Mouse (Mus musculus): ENCODE results near the gene Nrxn1. TPM values are rescaled to one million over a fixed set of nuclear protein-coding genes. Genes with fewer than 3 reads are reported as not detected.

Nrxn1 gene
- polyA plus RNA-seq, 1 experiment from 2014 or later, result 25.7 TPM

DNA sequence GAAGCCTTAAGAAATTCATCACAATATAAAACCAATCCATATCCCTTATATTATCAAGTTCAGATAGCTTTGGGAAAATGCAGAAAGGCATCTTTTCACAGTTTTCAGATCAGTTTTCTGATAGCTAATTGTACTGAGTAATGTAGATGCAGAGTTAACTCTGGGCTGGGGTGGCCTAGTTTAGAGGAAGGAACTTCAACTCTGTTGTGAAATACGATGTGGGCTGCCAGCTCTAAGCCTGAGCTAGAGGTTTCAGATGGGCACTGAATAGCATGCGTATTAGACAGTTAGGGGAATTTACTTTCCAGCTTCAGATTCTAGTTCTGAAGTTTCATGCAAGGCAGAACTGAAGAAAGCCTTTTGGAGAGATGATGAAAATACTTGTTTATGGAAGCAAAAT is 976.6 kb downstream of the Nrxn1 start:
- Histone ChIP-seq H3K4me2 (ENCODE audit: low read depth) (no peak overlapping the region), H3K27me3 (ENCODE audit: control insufficient read depth, insufficient read depth, low read length) (no peaks in the 10 kb centered on the region), H3K4me1 (ENCODE audit: control insufficient read depth, insufficient read depth, low read length) (no peaks in the 10 kb centered on the region), H3K27ac (ENCODE audit: low read depth, low read length) (no peak overlapping the region), H3K36me3 (ENCODE audit: control insufficient read depth, insufficient read depth, low read length) (no peaks in the 10 kb centered on the region), H3K9me3 (ENCODE audit: control insufficient read depth, low read length) (no peaks in the 10 kb centered on the region), H3K4me3 (ENCODE audit: low read depth, low read length) (no peak overlapping the region), H3K9ac (ENCODE audit: low read length) (no peak overlapping the region)
- WGBS, result 83% methylated on average over 2 of the region's 2 CpGs
- DNase-seq (ENCODE audit: low spot score) (no peak), ATAC-seq (ENCODE audit: insufficient read depth, low FRiP score, low TSS enrichment) (no peak)

DNA sequence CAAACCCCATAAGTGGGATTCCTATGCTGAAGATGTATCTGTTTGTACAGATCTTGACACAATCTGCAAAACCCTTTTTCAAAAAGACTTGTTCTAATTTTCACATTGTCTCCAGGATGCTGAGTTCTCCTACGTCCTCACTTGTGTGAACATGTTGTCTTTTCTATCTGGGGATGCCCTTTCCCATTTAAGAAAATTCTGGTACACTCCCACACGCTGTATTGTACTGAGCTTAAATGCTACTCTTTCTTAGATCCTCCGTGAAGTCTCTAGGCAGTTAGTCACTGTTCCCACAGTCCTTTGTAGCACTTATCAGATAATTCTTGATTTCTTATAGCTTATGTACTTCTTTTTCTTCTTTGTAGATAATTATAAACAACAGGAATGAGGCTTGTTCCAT is 997.9 kb downstream of the Nrxn1 start:
- H3K27ac ChIP-seq (ENCODE audit: low read depth, low read length), result no peak overlapping the region
- 85% methylated on average over 3 of the region's 3 CpGs for WGBS

DNA sequence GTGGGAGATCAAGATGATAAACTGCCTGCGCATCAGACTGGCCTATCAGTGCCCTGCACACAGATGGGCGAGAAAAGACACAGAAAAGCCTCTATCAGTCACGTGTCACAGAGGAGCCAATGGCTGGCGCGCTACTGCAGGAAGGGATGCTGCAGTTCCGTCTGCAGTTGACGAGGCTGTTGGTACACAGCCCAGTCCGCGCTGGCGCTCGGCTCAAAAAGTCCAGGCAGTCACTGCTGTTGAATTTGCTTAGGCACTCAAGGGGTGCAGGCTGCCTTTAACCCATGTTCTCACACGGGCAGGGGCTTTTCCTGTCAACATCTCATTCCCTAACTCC is 1004.6 kb downstream of the Nrxn1 start:
- peak; percentile 100 for ATAC-seq (ENCODE audit: insufficient read depth, low FRiP score, low TSS enrichment)

More for the DNA sequence above, 997.9 kb downstream of the Nrxn1 start:
- H3K27me3 ChIP-seq (ENCODE audit: control insufficient read depth, insufficient read depth, low read length), result no peaks in the 10 kb centered on the region
- DNase-seq (ENCODE audit: low spot score) (no peak), ATAC-seq (ENCODE audit: insufficient read depth, low FRiP score, low TSS enrichment) (no peak)
- no peak overlapping the region for H3K4me2 ChIP-seq (ENCODE audit: low read depth)
- no peak overlapping the region for H3K9ac ChIP-seq (ENCODE audit: low read length)
- H3K4me3 ChIP-seq (ENCODE audit: low read depth, low read length), result no peak overlapping the region
- H3K9me3 ChIP-seq (ENCODE audit: control insufficient read depth, low read length), result no peaks in the 10 kb centered on the region
- no peaks in the 10 kb centered on the region for H3K4me1 ChIP-seq (ENCODE audit: control insufficient read depth, insufficient read depth, low read length)
- no peaks in the 10 kb centered on the region for H3K36me3 ChIP-seq (ENCODE audit: control insufficient read depth, insufficient read depth, low read length)

DNA sequence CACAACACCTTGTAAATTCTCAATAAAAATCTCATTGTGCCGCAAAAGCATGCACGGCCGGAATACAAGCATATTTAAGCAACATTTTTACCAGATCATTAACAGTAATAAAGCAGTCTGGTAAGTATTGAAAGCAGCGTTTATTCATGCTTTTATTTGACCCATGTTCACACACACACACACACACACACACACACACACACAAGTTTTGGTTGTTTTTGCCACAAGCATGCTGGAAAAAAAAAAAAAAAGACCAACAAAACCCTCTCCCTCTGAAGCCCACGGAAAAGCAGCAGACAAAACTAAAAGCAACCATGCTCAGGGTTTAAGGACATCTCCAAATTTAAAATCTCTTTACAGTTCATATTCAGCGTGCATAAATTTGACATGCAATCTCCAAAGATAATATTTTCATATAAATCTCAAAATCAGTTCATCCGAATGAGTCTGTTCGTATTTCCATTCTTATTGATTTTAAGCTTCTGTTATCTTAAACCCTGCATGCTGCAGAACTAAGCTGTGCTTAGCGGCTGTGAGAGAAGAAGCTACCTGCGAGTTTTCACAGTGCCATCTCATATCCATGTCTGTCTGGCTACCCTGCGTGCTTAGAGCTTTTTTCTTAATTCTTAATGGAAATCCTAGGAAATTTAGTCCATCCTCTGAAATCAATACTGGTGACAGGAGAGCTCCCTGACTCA is 1005.1 kb downstream of the Nrxn1 start:
- H3K4me1 ChIP-seq (ENCODE audit: control insufficient read depth, insufficient read depth, low read length), result no peaks in the 10 kb centered on the region; the same call in 1 of the 2 replicates
- DNase-seq (ENCODE audit: low spot score), result no peak
- peak overlapping the region; percentile 43 for H3K4me2 ChIP-seq (ENCODE audit: low read depth)
- no peaks in the 10 kb centered on the region for H3K36me3 ChIP-seq (ENCODE audit: control insufficient read depth, insufficient read depth, low read length)
- 56% methylated on average over 11 of the region's 11 CpGs for WGBS
- no peaks in the 10 kb centered on the region for H3K27me3 ChIP-seq (ENCODE audit: control insufficient read depth, insufficient read depth, low read length)
- H3K9me3 ChIP-seq (ENCODE audit: control insufficient read depth, low read length), result no peaks in the 10 kb centered on the region
- H3K9ac ChIP-seq (ENCODE audit: low read length), result no peak overlapping the region
- H3K4me3 ChIP-seq (ENCODE audit: low read depth, low read length), result peak overlapping the region; percentile 18
- ATAC-seq (ENCODE audit: insufficient read depth, low FRiP score, low TSS enrichment), result peak; percentile 1; the same call in 1 of the 2 replicates
- peak overlapping the region; percentile 68; the same call in 1 of the 2 replicates for H3K27ac ChIP-seq (ENCODE audit: low read depth, low read length)

More for the DNA sequence above, 1004.6 kb downstream of the Nrxn1 start:
- H3K9ac ChIP-seq (ENCODE audit: low read length), result peak overlapping the region; percentile 50; the same call in 1 of the 2 replicates
- H3K9me3 ChIP-seq (ENCODE audit: control insufficient read depth, low read length), result no peaks in the 10 kb centered on the region
- H3K4me3 ChIP-seq (ENCODE audit: low read depth, low read length), result peak overlapping the region; percentile 18
- no peaks in the 10 kb centered on the region for H3K36me3 ChIP-seq (ENCODE audit: control insufficient read depth, insufficient read depth, low read length)
- H3K27ac ChIP-seq (ENCODE audit: low read depth, low read length), result peak overlapping the region; percentile 68
- 5% methylated on average over 12 of the region's 12 CpGs for WGBS
- H3K4me2 ChIP-seq (ENCODE audit: low read depth), result peak overlapping the region; percentile 43
- no peaks in the 10 kb centered on the region; the same call in 1 of the 2 replicates for H3K4me1 ChIP-seq (ENCODE audit: control insufficient read depth, insufficient read depth, low read length)
- peak; percentile 85 for DNase-seq (ENCODE audit: low spot score)
- H3K27me3 ChIP-seq (ENCODE audit: control insufficient read depth, insufficient read depth, low read length), result no peaks in the 10 kb centered on the region

DNA sequence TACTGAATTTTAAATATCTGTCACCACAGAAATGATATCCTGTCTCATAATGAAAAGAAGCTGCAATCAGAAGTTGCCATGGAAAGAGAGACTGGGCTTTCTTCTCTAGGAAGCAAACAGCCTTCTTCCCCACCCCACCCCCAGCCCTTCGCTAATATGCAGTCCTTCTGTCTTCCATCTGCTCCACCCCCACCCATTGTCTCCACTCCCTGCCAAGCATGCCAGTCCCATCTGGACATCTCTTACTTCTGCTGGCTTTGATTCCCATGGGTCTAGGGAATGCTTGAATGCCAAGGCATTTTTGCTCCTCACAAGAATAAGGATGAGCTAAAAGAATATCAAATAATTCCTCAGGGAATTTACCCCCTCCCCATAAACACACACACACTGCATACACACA is 1006.0 kb downstream of the Nrxn1 start:
- no peaks in the 10 kb centered on the region for H3K9me3 ChIP-seq (ENCODE audit: control insufficient read depth, low read length)
- H3K9ac ChIP-seq (ENCODE audit: low read length), result no peak overlapping the region
- H3K27ac ChIP-seq (ENCODE audit: low read depth, low read length), result peak overlapping the region; percentile 62
- 5% methylated on average over 1 of the region's 1 CpGs for WGBS
- no peaks in the 10 kb centered on the region for H3K36me3 ChIP-seq (ENCODE audit: control insufficient read depth, insufficient read depth, low read length)
- no peaks in the 10 kb centered on the region for H3K27me3 ChIP-seq (ENCODE audit: control insufficient read depth, insufficient read depth, low read length)
- peak; percentile 72 for DNase-seq (ENCODE audit: low spot score)
- ATAC-seq (ENCODE audit: insufficient read depth, low FRiP score, low TSS enrichment), result peak; percentile 79
- no peak overlapping the region for H3K4me3 ChIP-seq (ENCODE audit: low read depth, low read length)
- H3K4me1 ChIP-seq (ENCODE audit: control insufficient read depth, insufficient read depth, low read length), result no peaks in the 10 kb centered on the region; the same call in 1 of the 2 replicates
- no peak overlapping the region for H3K4me2 ChIP-seq (ENCODE audit: low read depth)

DNA sequence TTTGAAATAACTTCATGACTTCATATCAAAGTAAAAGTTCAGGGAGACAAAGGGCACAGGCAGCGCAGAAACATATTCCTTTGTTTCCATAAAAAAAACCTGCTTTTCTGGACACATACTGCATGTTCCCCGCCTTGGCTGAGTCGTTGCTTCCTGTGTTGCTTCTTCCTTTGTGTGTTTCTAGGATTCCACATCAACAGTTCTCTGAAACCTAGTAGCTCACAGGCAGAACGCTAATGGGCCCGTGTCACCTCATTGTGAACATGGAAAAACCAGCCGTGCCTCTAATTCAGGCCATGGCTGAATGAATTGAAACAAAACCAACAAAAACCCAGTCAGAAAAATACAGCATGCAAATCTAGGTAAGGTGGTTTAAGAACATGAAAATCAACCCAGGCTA is 1013.9 kb downstream of the Nrxn1 start:
- 54% methylated on average over 6 of the region's 6 CpGs for WGBS

DNA sequence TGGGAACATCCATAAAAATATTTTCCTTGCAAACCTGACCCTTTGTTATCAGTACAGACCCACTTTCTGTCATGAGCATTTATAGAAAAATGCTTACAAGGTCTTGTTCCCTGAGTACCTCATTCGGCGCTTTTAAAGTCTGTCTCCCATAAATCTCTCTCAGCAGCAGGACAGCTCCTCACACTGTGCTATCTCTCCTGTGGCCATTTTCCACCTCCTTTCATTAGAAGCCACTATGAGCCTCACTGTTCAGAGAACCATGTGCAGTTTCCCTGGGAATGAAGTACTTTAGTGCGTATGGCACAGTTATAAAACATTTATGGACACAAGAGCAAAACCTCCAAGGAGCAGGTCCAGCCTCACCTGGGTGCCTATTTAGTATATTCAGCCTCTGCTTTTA is 1014.4 kb downstream of the Nrxn1 start:
- Histone ChIP-seq H3K27ac (ENCODE audit: low read depth, low read length) (no peak overlapping the region), H3K4me2 (ENCODE audit: low read depth) (no peak overlapping the region), H3K27me3 (ENCODE audit: control insufficient read depth, insufficient read depth, low read length) (no peaks in the 10 kb centered on the region), H3K4me3 (ENCODE audit: low read depth, low read length) (no peak overlapping the region), H3K9me3 (ENCODE audit: control insufficient read depth, low read length) (no peaks in the 10 kb centered on the region), H3K36me3 (ENCODE audit: control insufficient read depth, insufficient read depth, low read length) (no peaks in the 10 kb centered on the region), H3K4me1 (ENCODE audit: control insufficient read depth, insufficient read depth, low read length) (no peaks in the 10 kb centered on the region; the same call in 1 of the 2 replicates), H3K9ac (ENCODE audit: low read length) (no peak overlapping the region)
- peak; percentile 71 for ATAC-seq (ENCODE audit: insufficient read depth, low FRiP score, low TSS enrichment)
- 14% methylated on average over 3 of the region's 3 CpGs for WGBS
- DNase-seq (ENCODE audit: low spot score), result peak; percentile 18

More for the DNA sequence above, 1013.9 kb downstream of the Nrxn1 start:
- no peaks in the 10 kb centered on the region for H3K27me3 ChIP-seq (ENCODE audit: control insufficient read depth, insufficient read depth, low read length)
- DNase-seq (ENCODE audit: low spot score), result no peak
- H3K4me3 ChIP-seq (ENCODE audit: low read depth, low read length), result no peak overlapping the region
- H3K36me3 ChIP-seq (ENCODE audit: control insufficient read depth, insufficient read depth, low read length), result no peaks in the 10 kb centered on the region
- ATAC-seq (ENCODE audit: insufficient read depth, low FRiP score, low TSS enrichment), result no peak
- no peak overlapping the region for H3K27ac ChIP-seq (ENCODE audit: low read depth, low read length)
- no peaks in the 10 kb centered on the region; the same call in 1 of the 2 replicates for H3K4me1 ChIP-seq (ENCODE audit: control insufficient read depth, insufficient read depth, low read length)
- H3K9ac ChIP-seq (ENCODE audit: low read length), result no peak overlapping the region
- H3K4me2 ChIP-seq (ENCODE audit: low read depth), result no peak overlapping the region
- no peaks in the 10 kb centered on the region for H3K9me3 ChIP-seq (ENCODE audit: control insufficient read depth, low read length)

DNA sequence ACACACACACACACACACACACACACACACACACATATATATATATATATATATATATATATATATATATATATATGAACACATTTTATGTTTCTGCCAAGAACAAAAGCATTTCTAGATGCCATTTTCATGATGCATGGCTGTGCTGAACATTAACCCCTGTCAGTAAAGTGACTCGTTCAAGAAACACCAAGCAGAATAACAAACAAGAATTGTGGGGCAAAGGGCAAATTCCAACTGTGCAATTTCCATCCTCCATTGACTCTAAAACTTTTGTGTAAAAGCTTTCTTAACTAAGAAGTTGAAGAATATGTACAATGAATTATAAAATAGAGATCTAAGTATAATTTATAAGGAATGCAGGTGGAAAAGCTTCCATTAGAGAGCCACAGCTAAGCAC is 1030.0 kb downstream of the Nrxn1 start:
- Histone ChIP-seq H3K4me3 (ENCODE audit: low read depth, low read length) (no peak overlapping the region), H3K36me3 (ENCODE audit: control insufficient read depth, insufficient read depth, low read length) (no peaks in the 10 kb centered on the region), H3K9ac (ENCODE audit: low read length) (no peak overlapping the region), H3K4me2 (ENCODE audit: low read depth) (no peak overlapping the region), H3K9me3 (ENCODE audit: control insufficient read depth, low read length) (no peaks in the 10 kb centered on the region), H3K27me3 (ENCODE audit: control insufficient read depth, insufficient read depth, low read length) (no peaks in the 10 kb centered on the region), H3K27ac (ENCODE audit: low read depth, low read length) (no peak overlapping the region), H3K4me1 (ENCODE audit: control insufficient read depth, insufficient read depth, low read length) (0 out of 2 replicates have a peak, but pooled peaks cover 4% of the 10 kb centered on the region)
- ATAC-seq (ENCODE audit: insufficient read depth, low FRiP score, low TSS enrichment), result no peak
- DNase-seq (ENCODE audit: low spot score), result no peak
- WGBS, result 0% methylated on average over 1 of the region's 1 CpGs

DNA sequence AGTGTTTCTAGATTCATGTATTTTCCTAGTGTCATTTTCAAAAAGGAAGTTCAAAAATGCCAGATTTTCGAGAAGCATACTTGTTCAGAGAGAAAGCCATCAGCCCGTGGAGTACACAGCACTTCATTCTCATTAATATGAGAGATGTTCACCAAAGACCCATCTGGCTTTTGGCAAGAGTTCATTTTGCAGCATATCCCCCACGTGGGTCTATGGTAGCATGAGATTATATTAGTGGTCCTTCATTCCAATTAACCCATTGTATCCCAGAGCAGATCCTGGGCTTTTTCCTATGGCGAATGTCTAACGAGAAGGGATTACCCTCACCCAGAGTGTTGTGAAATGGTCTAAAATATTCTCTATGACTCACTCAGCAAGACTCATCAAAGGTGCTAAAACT is 1032.0 kb downstream of the Nrxn1 start:
- no peaks in the 10 kb centered on the region for H3K36me3 ChIP-seq (ENCODE audit: control insufficient read depth, insufficient read depth, low read length)
- DNase-seq (ENCODE audit: low spot score) (no peak), ATAC-seq (ENCODE audit: insufficient read depth, low FRiP score, low TSS enrichment) (peak; percentile 64; the same call in 1 of the 2 replicates)
- H3K4me1 ChIP-seq (ENCODE audit: control insufficient read depth, insufficient read depth, low read length), result 0 out of 2 replicates have a peak, but pooled peaks cover 4% of the 10 kb centered on the region
- no peak overlapping the region for H3K27ac ChIP-seq (ENCODE audit: low read depth, low read length)
- no peaks in the 10 kb centered on the region for H3K27me3 ChIP-seq (ENCODE audit: control insufficient read depth, insufficient read depth, low read length)
- WGBS, result 48% methylated on average over 5 of the region's 5 CpGs
- H3K4me3 ChIP-seq (ENCODE audit: low read depth, low read length), result no peak overlapping the region
- H3K9ac ChIP-seq (ENCODE audit: low read length), result no peak overlapping the region
- no peaks in the 10 kb centered on the region for H3K9me3 ChIP-seq (ENCODE audit: control insufficient read depth, low read length)
- H3K4me2 ChIP-seq (ENCODE audit: low read depth), result no peak overlapping the region

All from neural tube, embryonic 11.5 days (tissue).